Mouse (Mus musculus) liver, embryonic 15.5 days (tissue): ENCODE measurements around the gene C3ar1. TPM values are rescaled to one million over a fixed set of nuclear protein-coding genes. Genes with fewer than 3 reads are reported as not detected.
A peak's percentile ranks its signal among the peaks of the same experiment; 100 is the strongest.

Source experiments
- ATAC-seq: fragments of 200-750 bp; cut with Nextera tagmentation; 2 replicates; pipeline ENCODE4 v1.8.0; 2017; ENCODE audit warnings: moderate number of reproducible peaks, mild to moderate bottlenecking, moderate library complexity; ENCODE audit not compliant: insufficient read depth
- H3K27ac ChIP-seq: fragments of 300-500 bp; sonication (generic); replicated peaks from 2 replicates; pipeline ENCODE4 v1.5.1; 2015; ENCODE audit warnings: mild to moderate bottlenecking, inconsistent platforms
- H3K27me3 ChIP-seq: fragments of 300-500 bp; sonication (generic); 2 replicates; pipeline ENCODE4 v1.6.1; 2015; ENCODE audit warnings: mild to moderate bottlenecking, inconsistent platforms
- H3K36me3 ChIP-seq: fragments of 300-500 bp; sonication (generic); replicated peaks from 2 replicates; pipeline ENCODE4 v1.6.1; 2015; ENCODE audit warnings: moderate library complexity, mild to moderate bottlenecking, inconsistent platforms
- H3K4me1 ChIP-seq: fragments of 300-500 bp; sonication (generic); replicated peaks from 2 replicates; pipeline ENCODE4 v1.6.1; 2015; ENCODE audit warnings: inconsistent platforms
- H3K4me2 ChIP-seq: fragments of 300-500 bp; sonication (generic); 2 replicates; pipeline ENCODE4 v1.6.1; 2015; ENCODE audit warnings: moderate library complexity, mild to moderate bottlenecking, inconsistent platforms
- H3K4me3 ChIP-seq: fragments of 300-500 bp; sonication (generic); replicated peaks from 2 replicates; pipeline ENCODE4 v1.5.1; 2015; ENCODE audit warnings: mild to moderate bottlenecking, inconsistent platforms
- H3K9ac ChIP-seq: fragments of 300-500 bp; sonication (generic); 2 replicates; pipeline ENCODE4 v1.6.1; 2015; ENCODE audit warnings: moderate library complexity, mild to moderate bottlenecking, inconsistent platforms
- H3K9me3 ChIP-seq: fragments of 300-500 bp; sonication (generic); replicated peaks from 2 replicates; pipeline ENCODE4 v1.6.1; 2016; ENCODE audit warnings: inconsistent platforms
- WGBS: fragments of 180-500 bp; shearing (Covaris S2); methylation state at CpG from one replicate; pipeline ENCODE4 v1.1.7; 2015; ENCODE audit warnings: mixed read lengths; ENCODE audit not compliant: insufficient replicate concordance; 5-methylcytosine and 5-hydroxymethylcytosine counted together
- polyA plus RNA-seq: library from polyadenylated mRNA; unstranded; fragments of >200 nt; fragmentation: Nextera tagmentation; extraction: Ambion mirVana; gene quantifications from 2 replicates; pipeline ENCODE4 v1.2.1, GENCODE M21; 2015

Gene C3ar1
- polyA plus RNA-seq, 1 experiment from 2014 or later, result 1.0 TPM

GRCm38 (mm10) chr6:122825923-122826742 lies 29.8 kb downstream of the C3ar1 start:
- 7% methylated on average over 29 of the region's 29 CpGs for WGBS
- peak; percentile 97 for ATAC-seq
- Histone ChIP-seq H3K27ac (peak overlapping the region; percentile 80), H3K36me3 (peaks cover 18% of the 10 kb centered on the region), H3K4me2 (peak overlapping the region; percentile 89), H3K27me3 (peaks cover 4% of the 10 kb centered on the region), H3K4me1 (peaks cover 60% of the 10 kb centered on the region), H3K9ac (peak overlapping the region; percentile 50), H3K9me3 (no peaks in the 10 kb centered on the region), H3K4me3 (peak overlapping the region; percentile 54)

- no peak for ATAC-seq
- Histone ChIP-seq H3K9me3 (no peaks in the 10 kb centered on the region), H3K4me2 (no peak overlapping the region), H3K27ac (no peak overlapping the region), H3K9ac (no peak overlapping the region), H3K27me3 (peaks cover 14% of the 10 kb centered on the region), H3K4me1 (peaks cover 69% of the 10 kb centered on the region), H3K4me3 (no peak overlapping the region), H3K36me3 (peaks cover 12% of the 10 kb centered on the region)
- 89% methylated on average over 9 of the region's 9 CpGs for WGBS
These were observed 30.8 kb downstream of the C3ar1 start for GRCm38 (mm10) chr6:122825166-122825565.

GRCm38 (mm10) chr6:122824086-122824485 lies 31.9 kb downstream of the C3ar1 start:
- H3K9ac ChIP-seq, result no peak overlapping the region
- peaks cover 80% of the 10 kb centered on the region for H3K4me1 ChIP-seq
- no peak for ATAC-seq
- WGBS, result 75% methylated on average over 10 of the region's 10 CpGs
- no peak overlapping the region for H3K4me2 ChIP-seq
- no peaks in the 10 kb centered on the region for H3K9me3 ChIP-seq
- peaks cover 18% of the 10 kb centered on the region for H3K27me3 ChIP-seq
- no peak overlapping the region for H3K27ac ChIP-seq
- no peak overlapping the region for H3K4me3 ChIP-seq
- H3K36me3 ChIP-seq, result peaks cover 4% of the 10 kb centered on the region

GRCm38 (mm10) chr6:122821822-122822221 lies 34.1 kb downstream of the C3ar1 start:
- no peaks in the 10 kb centered on the region for H3K9me3 ChIP-seq
- ATAC-seq, result no peak
- no peak overlapping the region for H3K9ac ChIP-seq
- peak overlapping the region; percentile 98 for H3K4me2 ChIP-seq
- no peak overlapping the region for H3K4me3 ChIP-seq
- peaks cover 72% of the 10 kb centered on the region for H3K4me1 ChIP-seq
- WGBS, result 45% methylated on average over 9 of the region's 9 CpGs
- no peak overlapping the region for H3K27ac ChIP-seq
- peaks cover 18% of the 10 kb centered on the region for H3K27me3 ChIP-seq
- no peaks in the 10 kb centered on the region for H3K36me3 ChIP-seq

- Histone ChIP-seq H3K9ac (peak overlapping the region; percentile 89; the same call in 1 of the 2 replicates), H3K27ac (no peak overlapping the region), H3K36me3 (no peaks in the 10 kb centered on the region), H3K27me3 (peaks cover 18% of the 10 kb centered on the region), H3K4me3 (peak overlapping the region; percentile 78), H3K4me1 (peaks cover 64% of the 10 kb centered on the region), H3K9me3 (no peaks in the 10 kb centered on the region), H3K4me2 (peak overlapping the region; percentile 98)
- no peak for ATAC-seq
- WGBS, result 45% methylated on average over 15 of the region's 15 CpGs
These were observed 34.9 kb downstream of the C3ar1 start for GRCm38 (mm10) chr6:122820799-122821650.

GRCm38 (mm10) chr6:122820071-122820798 lies 35.7 kb downstream of the C3ar1 start:
- 2% methylated on average over 35 of the region's 38 CpGs for WGBS
- Histone ChIP-seq H3K36me3 (no peaks in the 10 kb centered on the region), H3K27me3 (peaks cover 18% of the 10 kb centered on the region), H3K9me3 (no peaks in the 10 kb centered on the region), H3K27ac (peak overlapping the region; percentile 80), H3K4me2 (peak overlapping the region; percentile 98), H3K4me3 (peak overlapping the region; percentile 78), H3K4me1 (peaks cover 56% of the 10 kb centered on the region), H3K9ac (peak overlapping the region; percentile 89)
- ATAC-seq, result peak; percentile 67

- H3K4me1 ChIP-seq, result peaks cover 48% of the 10 kb centered on the region
- H3K27me3 ChIP-seq, result peaks cover 18% of the 10 kb centered on the region
- peak within 1 kb of the TSS; percentile 98 for H3K4me2 ChIP-seq
- peak within 1 kb of the TSS; percentile 78 for H3K4me3 ChIP-seq
- peak within 1 kb of the TSS; percentile 89 for H3K9ac ChIP-seq
- peak; percentile 90 for ATAC-seq
- H3K27ac ChIP-seq, result peak within 1 kb of the TSS; percentile 80
- H3K9me3 ChIP-seq, result no peaks in the 10 kb centered on the region
- no peaks in the 10 kb centered on the region for H3K36me3 ChIP-seq
- WGBS, result 3% methylated on average over 54 of the region's 61 CpGs
These were observed 36.5 kb downstream of the C3ar1 start, which contains the start of gene Foxj2 for GRCm38 (mm10) chr6:122819306-122820070. TSS of gene Foxj2 (plus strand) at chr6:122819914.

- Histone ChIP-seq H3K36me3 (no peaks in the 10 kb centered on the region), H3K4me2 (no peak overlapping the region), H3K9ac (no peak overlapping the region), H3K9me3 (no peaks in the 10 kb centered on the region), H3K27ac (no peak overlapping the region), H3K4me3 (no peak overlapping the region), H3K27me3 (no peaks in the 10 kb centered on the region), H3K4me1 (peaks cover 37% of the 10 kb centered on the region)
- ATAC-seq, result no peak
- WGBS, result 74% methylated on average over 4 of the region's 4 CpGs
These were observed 42.3 kb downstream of the C3ar1 start for GRCm38 (mm10) chr6:122813640-122814039.

GRCm38 (mm10) chr6:122812716-122813115 lies 43.2 kb downstream of the C3ar1 start:
- Histone ChIP-seq H3K9ac (no peak overlapping the region), H3K4me1 (peaks cover 32% of the 10 kb centered on the region), H3K27ac (no peak overlapping the region), H3K4me3 (no peak overlapping the region), H3K4me2 (no peak overlapping the region; the same call in 1 of the 2 replicates), H3K9me3 (no peaks in the 10 kb centered on the region), H3K27me3 (no peaks in the 10 kb centered on the region), H3K36me3 (no peaks in the 10 kb centered on the region)
- no peak for ATAC-seq
- WGBS, result 85% methylated on average over 4 of the region's 4 CpGs
